In genomic region chr10:51520021-51520420, GRCm38 (mm10) we compare ENCODE assay signal across 37 mouse cellular contexts. TPM values are rescaled to one million over a fixed set of nuclear protein-coding genes. Genes with fewer than 3 reads are reported as not detected.
A peak's percentile ranks its signal among the peaks of the same experiment; 100 is the strongest.
DNase-seq lines count a peak whose midpoint lies in the region; ATAC-seq and TF ChIP-seq lines count a peak whose summit lies in the region.
"Had no signal": no experiment of that assay in that cellular context is flagged by ENCODE, and none has a peak within 500 bp of the region (broad histone marks: within the 10 kb centered on the region; RNA-seq: fewer than 3 reads in every experiment).

No protein-coding gene starts in this region.

- no peaks in the 10 kb centered on the region for H3K36me3 ChIP-seq in lung, postnatal 0 days (ENCODE audit: insufficient read depth, low read length)
- H3K36me3 ChIP-seq in kidney, embryonic 14.5 days (ENCODE audit: control insufficient read depth, insufficient read depth, low read length): no peaks in the 10 kb centered on the region
- H3K36me3 ChIP-seq: embryonic facial prominence, embryonic 10.5 days; embryonic facial prominence, embryonic 15.5 days; forebrain, embryonic 12.5 days; heart, embryonic 10.5 days; heart, embryonic 15.5 days; kidney, embryonic 15.5 days; liver, embryonic 15.5 days; midbrain, embryonic 15.5 days; neural tube, embryonic 13.5 days had no signal

- no peak overlapping the region for H3K9ac ChIP-seq in lung, postnatal 0 days (replicated peaks; ENCODE audit: low read depth)
- H3K9ac ChIP-seq in kidney, embryonic 14.5 days (ENCODE audit: low read depth, low read length): no peak overlapping the region
- H3K9ac ChIP-seq: embryonic facial prominence, embryonic 15.5 days; forebrain, embryonic 12.5 days; forebrain, postnatal 0 days; heart, embryonic 15.5 days; hindbrain, embryonic 14.5 days; kidney, embryonic 15.5 days; liver, embryonic 15.5 days; midbrain, embryonic 15.5 days; neural tube, embryonic 13.5 days had no signal

- TF ChIP-seq CTCF in lung, postnatal 0 days (IDR thresholded peaks at IDR 0.05): no peak

- no peak overlapping the region for H3K4me3 ChIP-seq in lung, postnatal 0 days (ENCODE audit: low read depth, low read length)
- no peak overlapping the region for H3K4me3 ChIP-seq in kidney, embryonic 14.5 days (ENCODE audit: low read length)
- H3K4me3 ChIP-seq: embryonic facial prominence, embryonic 10.5 days; embryonic facial prominence, embryonic 15.5 days; forebrain, embryonic 12.5 days; heart, embryonic 10.5 days; heart, embryonic 15.5 days; kidney, embryonic 15.5 days; liver, embryonic 15.5 days; midbrain, embryonic 15.5 days; myocyte; neural tube, embryonic 13.5 days had no signal

- no peaks in the 10 kb centered on the region for H3K27me3 ChIP-seq in lung, postnatal 0 days (replicated peaks; ENCODE audit: insufficient read depth, low read length)
- H3K27me3 ChIP-seq in kidney, embryonic 14.5 days (ENCODE audit: control insufficient read depth, insufficient read depth, low read length): no peaks in the 10 kb centered on the region
- H3K27me3 ChIP-seq: embryonic facial prominence, embryonic 15.5 days; forebrain, embryonic 12.5 days; heart, embryonic 15.5 days; kidney, embryonic 15.5 days; liver, embryonic 15.5 days; midbrain, embryonic 15.5 days; neural tube, embryonic 13.5 days had no signal

- DNase-seq in lung, postnatal 0 days (ENCODE audit: low spot score): peak; percentile 19
- DNase-seq in lung, postnatal 4 days: no peak
- DNase-seq in MEL-GATA-1-ER (ENCODE audit: extremely low read depth, low read depth): peak; percentile 66
- DNase-seq in thymus, postnatal 36 days: no peak
- no peak for DNase-seq in heart, adult 9 months (ENCODE audit: low spot score in 2 of 2)
- DNase-seq: adrenal gland, postnatal 10 days; cerebellum, adult 18-20 months; cerebellum, postnatal 10 days; forebrain, postnatal 0 days; heart, postnatal 36 days; kidney, adult 11 months; kidney, postnatal 25 days; liver; retina, postnatal 1 day; right cerebral cortex, postnatal 14 days; thymus, postnatal 25 days had no signal

- H3K4me1 ChIP-seq in lung, postnatal 0 days (ENCODE audit: insufficient read depth, low read depth, low read length): no peaks in the 10 kb centered on the region
- no peaks in the 10 kb centered on the region for H3K4me1 ChIP-seq in kidney, embryonic 14.5 days (ENCODE audit: control insufficient read depth, insufficient read depth, low read length)
- H3K4me1 ChIP-seq: embryonic facial prominence, embryonic 10.5 days; embryonic facial prominence, embryonic 15.5 days; forebrain, embryonic 12.5 days; heart, embryonic 10.5 days; heart, embryonic 15.5 days; kidney, embryonic 15.5 days; liver, embryonic 15.5 days; midbrain, embryonic 15.5 days; neural tube, embryonic 13.5 days had no signal

- no peak overlapping the region for H3K27ac ChIP-seq in lung, postnatal 0 days (ENCODE audit: low read length)
- H3K27ac ChIP-seq in kidney, embryonic 14.5 days (ENCODE audit: low read depth, low read length): no peak overlapping the region
- H3K27ac ChIP-seq: embryonic facial prominence, embryonic 10.5 days; embryonic facial prominence, embryonic 15.5 days; forebrain, embryonic 12.5 days; heart, embryonic 10.5 days; heart, embryonic 15.5 days; hindbrain, embryonic 14.5 days; kidney, embryonic 15.5 days; liver, embryonic 15.5 days; midbrain, embryonic 15.5 days; neural tube, embryonic 13.5 days had no signal

- 0 out of 2 replicates have a peak, but pooled peaks have one; percentile 9 for TF ChIP-seq EP300 in lung, postnatal 0 days (IDR thresholded peaks at IDR 0.05)

- ATAC-seq in lung, postnatal 0 days: no peak
- peak; percentile 81 for ATAC-seq in granulocyte monocyte progenitor cell, adult 5-6 weeks (replicated peaks; ENCODE audit: poor library complexity, severe bottlenecking)
- peak; percentile 90 for ATAC-seq in megakaryocyte progenitor cell, adult 5-6 weeks (replicated peaks; ENCODE audit: poor library complexity)
- ATAC-seq in kidney, embryonic 14.5 days (ENCODE audit: low FRiP score, low TSS enrichment): no peak
- ATAC-seq: forebrain, postnatal 0 days; midbrain, embryonic 15.5 days had no signal

- H3K4me2 ChIP-seq in lung, postnatal 0 days (replicated peaks; ENCODE audit: low read depth, low read length): no peak overlapping the region
- no peak overlapping the region for H3K4me2 ChIP-seq in kidney, embryonic 14.5 days (replicated peaks; ENCODE audit: low read depth, low read length)
- H3K4me2 ChIP-seq: embryonic facial prominence, embryonic 15.5 days; forebrain, embryonic 12.5 days; heart, embryonic 15.5 days; hindbrain, embryonic 14.5 days; kidney, embryonic 15.5 days; liver, embryonic 15.5 days; midbrain, embryonic 15.5 days; neural tube, embryonic 13.5 days had no signal

- no peaks in the 10 kb centered on the region for H3K9me3 ChIP-seq in lung, postnatal 0 days (ENCODE audit: low read length)
- H3K9me3 ChIP-seq in kidney, embryonic 14.5 days (ENCODE audit: control insufficient read depth, low read length): no peaks in the 10 kb centered on the region
- H3K9me3 ChIP-seq: embryonic facial prominence, embryonic 10.5 days; embryonic facial prominence, embryonic 15.5 days; forebrain, embryonic 12.5 days; heart, embryonic 10.5 days; heart, embryonic 15.5 days; kidney, embryonic 15.5 days; liver, embryonic 15.5 days; midbrain, embryonic 15.5 days; neural tube, embryonic 13.5 days had no signal

RNA-seq across cellular contexts. Expression of gene Lilrb4a, which starts 29.3 kb away (rescaled TPM):
- 25.0 and 26.6 TPM in 2 replicates for polyA plus RNA-seq in lung, postnatal 0 days (2015; fragmentation: Nextera tagmentation; extraction: Ambion mirVana)
- 5.7 and 10.6 TPM in 2 replicates for total RNA-seq in granulocyte monocyte progenitor cell, adult 5-6 weeks (2014; fragmentation: Nextera tagmentation)
- 27.1 and 38.8 TPM in 2 replicates for total RNA-seq in granulocyte monocyte progenitor cell, adult 5-6 weeks (2017)
- 27.7 and 39.5 TPM in 2 replicates for total RNA-seq in megakaryocyte progenitor cell, adult 5-6 weeks (2015)
- 26.8 and 31.4 TPM in 2 replicates for total RNA-seq in megakaryocyte progenitor cell, adult 5-6 weeks (2017)
- polyA plus RNA-seq in kidney, embryonic 14.5 days (2014; fragmentation: Nextera tagmentation; extraction: Ambion mirVana): 1.2 and 2.7 TPM in 2 replicates
- polyA plus RNA-seq: myocyte had no signal

RNA-seq across cellular contexts. Expression of gene Lilr4b, which starts 39.6 kb away (rescaled TPM):
- polyA plus RNA-seq in lung, postnatal 0 days (2015; fragmentation: Nextera tagmentation; extraction: Ambion mirVana): 11.4 and 13.1 TPM in 2 replicates
- total RNA-seq in granulocyte monocyte progenitor cell, adult 5-6 weeks (2014; fragmentation: Nextera tagmentation): 0.17 and 6.7 TPM in 2 replicates
- total RNA-seq in granulocyte monocyte progenitor cell, adult 5-6 weeks (2017): 15.0 and 20.1 TPM in 2 replicates
- total RNA-seq in megakaryocyte progenitor cell, adult 5-6 weeks (2015): 19.2 and 24.3 TPM in 2 replicates
- total RNA-seq in megakaryocyte progenitor cell, adult 5-6 weeks (2017): 12.6 and 21.0 TPM in 2 replicates
- 0.23 and 0.38 TPM in 2 replicates for polyA plus RNA-seq in kidney, embryonic 14.5 days (2014; fragmentation: Nextera tagmentation; extraction: Ambion mirVana)
- total RNA-seq: forebrain, postnatal 0 days; layer of hippocampus, adult 18-20 months had no signal
- polyA plus RNA-seq: embryonic facial prominence, embryonic 10.5 days; forebrain, embryonic 12.5 days; heart, embryonic 10.5 days; limb, embryonic 11.5 days; myocyte had no signal

RNA-seq across cellular contexts. Expression of gene Gm49339, which starts 39.6 kb away (rescaled TPM):
- 7.3 and 7.6 TPM in 2 replicates for polyA plus RNA-seq in lung, postnatal 0 days (2015; fragmentation: Nextera tagmentation; extraction: Ambion mirVana)
- total RNA-seq in granulocyte monocyte progenitor cell, adult 5-6 weeks (2014; fragmentation: Nextera tagmentation): not detected in 2 replicates
- 4.5 TPM in 1 of 2 replicates, not detected in the other for total RNA-seq in granulocyte monocyte progenitor cell, adult 5-6 weeks (2017)
- total RNA-seq in megakaryocyte progenitor cell, adult 5-6 weeks (2015): 1.1 TPM in 1 of 2 replicates, not detected in the other
- total RNA-seq in megakaryocyte progenitor cell, adult 5-6 weeks (2017): 0.20 and 1.1 TPM in 2 replicates
- polyA plus RNA-seq in kidney, embryonic 14.5 days (2014; fragmentation: Nextera tagmentation; extraction: Ambion mirVana): 0.41 and 1.1 TPM in 2 replicates
- total RNA-seq: gastrocnemius, adult 8-10 months; layer of hippocampus, adult 18-20 months; layer of hippocampus, postnatal 10 days; left cerebral cortex, adult 18-20 months; left cerebral cortex, postnatal 14 days had no signal
- polyA plus RNA-seq: brain, embryonic 14.5 days; embryonic facial prominence, embryonic 10.5 days; hindbrain, embryonic 14.5 days; kidney, embryonic 15.5 days; myocyte; neural tube, embryonic 13.5 days had no signal

Comparison
In these comparisons a context has a peak if more than half of its experiments do, and no peak if none do; other contexts are left out.
1. DNase-seq: peak in lung, postnatal 0 days (single experiment) and MEL-GATA-1-ER (single experiment); none in lung, postnatal 4 days (0 of 2), thymus, postnatal 36 days (0 of 2) and heart, adult 9 months (0 of 2).
2. ATAC-seq: peak in granulocyte monocyte progenitor cell, adult 5-6 weeks (single experiment) and megakaryocyte progenitor cell, adult 5-6 weeks (single experiment); none in lung, postnatal 0 days (single experiment) and kidney, embryonic 14.5 days (single experiment).